Mouse (Mus musculus): ENCODE measurements around the gene Rgs9. TPM values are rescaled to one million over a fixed set of nuclear protein-coding genes. Genes with fewer than 3 reads are reported as not detected.
"Not testable (repeated sequence)": the region's sequence is repeated elsewhere in the genome, so short reads cannot be mapped to it uniquely, and the experiment has no call there.

Rgs9 gene
- total RNA-seq, 2 experiments from 2014 or later: 20.8 to 23.9 TPM

DNA sequence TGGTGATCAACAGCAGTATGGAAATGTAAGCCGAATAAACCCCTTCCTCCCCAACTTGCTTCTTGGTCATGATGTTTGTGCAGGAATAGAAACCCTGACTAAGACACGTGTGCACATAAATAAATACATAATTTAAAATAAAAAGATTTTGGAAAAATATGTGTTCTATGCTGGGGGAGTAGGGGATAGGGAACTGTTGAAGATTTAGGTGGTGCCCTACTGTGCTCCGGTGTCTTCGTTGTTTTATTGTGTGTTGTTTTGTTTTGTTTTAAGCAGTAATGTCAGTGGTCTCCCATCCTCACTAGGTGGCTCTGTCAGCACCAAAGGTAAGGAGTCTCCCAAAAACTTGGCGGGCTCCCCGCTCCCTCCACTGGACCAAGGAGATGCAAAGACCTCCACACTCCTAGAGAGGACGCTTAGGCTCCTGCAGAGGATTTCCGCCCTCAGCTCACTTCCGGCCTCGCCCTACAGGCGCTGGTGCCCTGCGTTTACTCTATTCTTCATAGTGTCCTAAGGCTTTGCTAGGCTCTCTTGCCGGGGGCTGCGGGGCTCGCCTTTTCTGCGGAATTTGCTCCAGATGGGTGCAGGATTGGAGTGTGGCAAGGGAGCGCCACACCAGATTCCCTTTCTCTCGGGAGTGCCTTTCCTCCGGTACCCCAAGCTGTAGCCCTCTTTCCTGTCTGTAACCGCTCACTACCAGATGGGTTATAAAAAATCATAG lies 14.1 kb upstream of the Rgs9 start:
- DNase-seq (ENCODE audit: low spot score in 2 of 2): peak; percentile 79 to 80

DNA sequence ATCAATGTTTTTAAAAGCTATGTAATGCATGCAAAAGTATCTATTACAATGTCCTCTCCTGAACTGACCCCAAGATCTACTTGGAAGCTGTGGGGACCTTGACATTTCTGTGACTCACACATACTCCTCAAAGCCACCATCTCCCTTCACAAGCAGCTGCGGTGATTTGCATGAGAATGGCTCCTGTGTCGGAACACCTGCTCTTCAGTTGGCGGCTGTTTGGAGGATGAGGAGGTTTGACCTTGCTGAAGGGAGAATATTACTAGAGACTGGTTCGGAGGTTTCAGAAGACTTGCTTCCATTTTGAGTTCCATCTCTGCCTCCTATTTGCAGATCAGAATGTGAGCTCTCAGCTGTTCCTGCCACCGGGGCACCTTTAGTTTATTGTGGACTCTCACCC lies 7.8 kb upstream of the Rgs9 start:
- no peak for DNase-seq (ENCODE audit: low spot score in 2 of 2)

DNA sequence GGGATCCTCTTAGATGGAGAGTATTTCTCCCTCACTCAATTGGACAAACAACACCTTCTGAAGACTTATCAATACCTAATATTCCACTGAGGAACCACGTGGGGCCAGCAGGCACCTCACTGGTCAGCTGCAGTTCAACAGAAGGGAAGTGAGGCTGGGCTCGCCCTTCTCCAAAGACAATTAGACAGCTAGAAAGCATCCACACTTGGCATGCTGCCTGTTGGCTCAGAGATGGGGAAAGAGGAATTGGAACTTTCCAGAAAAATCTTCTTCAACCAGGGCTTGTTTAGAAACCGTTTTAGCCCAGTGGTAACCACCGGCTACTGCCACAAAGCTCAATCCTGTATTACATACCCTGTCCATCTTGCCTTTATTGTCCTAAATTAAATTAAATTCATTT lies 4.4 kb upstream of the Rgs9 start:
- DNase-seq (ENCODE audit: low spot score in 2 of 2): peak in 1 of 2 experiments; percentile 34

DNA sequence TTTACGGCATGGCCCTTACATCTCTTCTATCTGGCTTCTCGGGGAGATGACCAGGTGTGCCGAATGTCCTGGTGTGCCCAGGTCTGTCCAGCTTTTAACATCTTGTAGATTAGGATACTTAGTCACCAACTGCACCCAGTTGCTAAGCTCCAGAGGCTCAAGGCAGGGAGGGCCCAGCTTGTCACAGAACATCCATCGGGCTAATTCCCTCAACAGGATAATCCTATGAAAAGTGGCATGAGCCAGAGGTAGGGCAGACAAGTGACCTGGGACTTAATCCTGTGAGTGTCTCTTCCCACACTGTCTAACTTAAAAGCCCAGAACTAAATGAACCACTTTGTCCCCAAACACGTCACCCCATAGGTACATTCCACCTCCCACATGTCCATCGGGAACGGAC lies 898 bp downstream of the Rgs9 start:
- no peak for DNase-seq (ENCODE audit: low spot score in 2 of 2)

DNA sequence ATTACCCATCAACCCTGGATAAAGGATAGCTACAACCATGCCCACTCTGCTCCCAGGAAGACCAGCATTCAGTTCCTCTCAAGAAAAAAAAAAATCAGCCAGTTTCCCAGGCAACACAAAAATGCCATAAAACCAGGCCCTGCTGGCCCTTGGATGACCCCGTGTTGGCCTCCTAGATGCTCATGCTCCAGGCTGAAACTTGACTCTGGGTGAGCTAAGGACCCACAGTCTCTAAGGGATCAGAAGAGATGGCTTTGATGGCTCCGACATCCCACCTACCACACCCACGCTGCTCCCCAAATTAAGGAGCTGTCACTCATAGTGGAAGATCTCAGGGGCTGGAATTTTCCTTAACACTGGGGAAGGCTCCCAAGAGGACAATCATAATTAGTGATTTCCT lies 5.9 kb downstream of the Rgs9 start:
- no peak for DNase-seq (ENCODE audit: low spot score in 2 of 2)

DNA sequence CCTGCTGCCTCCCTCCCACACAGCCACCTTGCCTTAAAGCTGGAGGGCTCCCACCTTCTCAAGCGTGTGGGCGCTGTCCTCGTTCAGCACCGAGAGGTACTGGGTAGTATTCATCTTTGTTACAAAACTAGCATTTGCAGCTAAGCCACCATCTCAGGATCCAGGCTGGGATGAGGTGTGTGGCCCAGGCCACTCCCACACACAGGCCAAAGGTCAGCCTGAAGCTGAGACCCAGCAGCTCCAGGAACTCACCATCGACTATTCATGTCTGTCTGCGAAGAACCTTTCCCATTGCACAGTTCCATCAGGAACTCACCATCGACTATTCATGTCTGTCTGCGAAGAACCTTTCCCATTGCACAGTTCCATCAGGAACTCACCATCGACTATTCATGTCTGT lies 8.6 kb downstream of the Rgs9 start:
- not testable (repeated sequence) for DNase-seq (ENCODE audit: low spot score in 2 of 2)

DNA sequence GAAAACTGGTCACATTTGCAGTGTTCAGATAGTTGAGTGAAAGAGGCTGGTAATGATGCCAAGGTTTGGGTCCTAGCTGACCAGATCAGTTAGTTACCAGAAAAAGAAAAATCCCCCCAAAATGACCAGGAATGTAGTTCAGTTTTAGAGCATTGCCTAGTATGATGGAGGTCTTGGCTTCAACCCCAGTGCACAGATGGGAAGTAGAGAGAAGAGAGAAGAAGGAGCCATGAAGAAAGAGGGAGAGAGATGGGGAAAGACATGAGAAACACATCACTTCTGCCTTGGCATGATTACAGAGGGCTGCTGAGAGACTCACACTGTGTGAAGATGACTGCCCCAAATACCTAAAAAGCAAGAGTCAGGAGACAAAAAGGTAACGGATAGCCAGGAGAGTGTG lies 13.1 kb downstream of the Rgs9 start:
- no peak for DNase-seq (ENCODE audit: low spot score in 2 of 2)

DNA sequence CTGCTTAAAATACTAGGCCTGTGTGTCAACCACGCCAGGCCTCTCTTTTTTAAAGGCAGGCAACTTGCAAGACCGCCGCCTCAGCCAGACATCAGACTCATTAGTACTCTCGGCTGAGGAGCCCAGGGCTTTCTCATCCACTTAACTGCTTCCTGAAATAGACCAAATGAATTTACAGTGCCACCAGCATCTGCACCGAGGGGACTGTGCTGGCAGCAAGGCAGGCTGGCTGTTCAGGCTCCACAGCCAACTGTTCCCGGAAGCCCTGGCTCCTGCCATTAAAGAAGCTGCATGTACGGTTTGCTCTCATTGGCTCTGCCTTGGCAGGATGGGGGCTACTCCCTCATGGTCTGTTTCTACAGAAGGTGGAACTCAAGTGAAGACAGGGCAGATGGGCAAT lies 19.7 kb downstream of the Rgs9 start:
- DNase-seq (ENCODE audit: low spot score in 2 of 2): peak; percentile 47 to 54

DNA sequence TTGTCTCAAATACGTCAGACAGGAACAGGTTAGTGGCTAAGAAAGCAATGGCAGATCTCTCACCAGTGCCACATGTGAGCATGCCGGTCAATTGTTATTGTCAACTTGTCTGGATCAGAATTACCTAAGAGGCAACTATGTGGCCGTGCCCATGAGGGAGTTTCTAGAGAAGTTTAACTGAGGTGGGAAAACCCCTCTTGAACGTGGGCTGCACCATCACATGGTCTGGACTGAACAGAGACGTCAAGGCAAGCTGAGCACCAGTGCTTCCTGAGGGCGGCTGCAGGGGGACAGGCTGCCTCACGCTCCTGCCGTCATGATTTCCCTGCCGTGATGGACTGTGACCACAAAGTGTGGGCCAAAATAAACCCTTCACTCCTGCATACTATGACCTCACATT lies 26.5 kb downstream of the Rgs9 start:
- DNase-seq (ENCODE audit: low spot score in 2 of 2): no peak

DNA sequence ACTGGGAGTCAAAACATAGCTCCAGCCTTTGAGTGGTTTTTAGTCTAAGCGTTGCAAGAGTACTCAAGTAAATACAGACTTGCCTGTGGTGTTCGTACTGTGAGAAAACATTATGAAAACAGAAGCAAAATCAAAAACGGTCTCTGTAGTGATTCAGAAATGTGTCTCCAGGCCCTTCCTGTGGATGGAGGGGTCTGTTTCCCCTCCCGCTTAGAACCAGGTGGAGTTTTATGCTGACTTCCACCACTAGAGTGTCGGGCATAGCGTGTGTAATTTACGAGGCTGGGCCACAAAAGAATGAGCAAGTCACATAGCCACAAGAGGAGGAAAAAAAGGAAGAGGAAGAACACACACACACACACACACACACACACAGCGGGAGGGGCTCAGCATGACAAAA lies 27.6 kb downstream of the Rgs9 start:
- DNase-seq (ENCODE audit: low spot score in 2 of 2): no peak

DNA sequence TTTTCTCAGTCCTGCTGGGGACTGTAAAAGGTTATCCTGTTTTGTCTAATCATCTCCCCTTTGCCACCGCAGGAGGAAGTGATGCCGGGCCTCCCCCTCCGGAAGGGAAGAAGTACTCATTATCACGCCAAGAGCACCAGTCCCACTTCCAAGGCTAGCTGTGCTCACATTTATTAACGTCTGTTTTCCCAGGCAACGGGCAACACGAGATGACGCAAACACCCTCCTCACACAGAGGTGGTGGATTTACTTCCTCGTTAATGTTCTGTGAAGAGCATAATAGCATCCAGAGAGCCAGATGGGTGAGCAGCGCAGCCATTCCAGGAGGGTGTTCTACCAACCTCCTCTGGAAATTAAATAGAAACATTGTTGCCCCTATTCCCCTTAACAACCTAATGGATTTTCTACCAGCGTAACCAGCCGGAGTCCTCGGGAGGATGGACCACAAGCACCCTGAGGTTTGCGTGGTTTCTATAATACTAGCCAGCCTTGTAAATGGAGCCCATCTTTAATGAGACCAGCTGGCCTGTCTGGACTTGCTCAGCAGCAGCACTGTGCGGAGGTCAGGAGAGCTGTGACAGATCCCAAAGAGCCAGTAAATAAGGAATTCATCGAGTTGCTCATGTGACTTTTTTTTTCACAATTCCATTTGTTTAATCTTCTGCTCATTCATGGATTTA lies 28.1 kb downstream of the Rgs9 start:
- DNase-seq (ENCODE audit: low spot score in 2 of 2): no peak

DNA sequence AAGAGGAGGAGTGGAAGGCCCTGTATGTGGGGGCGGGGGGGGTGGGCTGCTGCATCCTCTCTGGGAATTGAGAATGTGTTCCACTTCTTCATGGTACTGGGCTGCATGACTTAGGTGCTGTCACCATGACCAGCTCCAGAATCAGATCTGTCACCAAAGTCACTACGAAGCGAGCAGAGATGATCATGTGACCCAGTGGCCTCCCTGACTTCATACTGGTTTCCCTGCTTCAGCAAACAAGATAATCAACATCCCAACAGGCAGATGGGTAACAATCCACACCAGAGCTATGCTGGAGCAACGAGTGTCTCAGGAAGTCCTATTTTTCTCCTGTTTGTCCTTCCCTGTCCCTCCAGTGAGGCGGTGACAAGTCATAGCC lies 28.7 kb downstream of the Rgs9 start:
- DNase-seq (ENCODE audit: low spot score in 2 of 2): no peak

DNA sequence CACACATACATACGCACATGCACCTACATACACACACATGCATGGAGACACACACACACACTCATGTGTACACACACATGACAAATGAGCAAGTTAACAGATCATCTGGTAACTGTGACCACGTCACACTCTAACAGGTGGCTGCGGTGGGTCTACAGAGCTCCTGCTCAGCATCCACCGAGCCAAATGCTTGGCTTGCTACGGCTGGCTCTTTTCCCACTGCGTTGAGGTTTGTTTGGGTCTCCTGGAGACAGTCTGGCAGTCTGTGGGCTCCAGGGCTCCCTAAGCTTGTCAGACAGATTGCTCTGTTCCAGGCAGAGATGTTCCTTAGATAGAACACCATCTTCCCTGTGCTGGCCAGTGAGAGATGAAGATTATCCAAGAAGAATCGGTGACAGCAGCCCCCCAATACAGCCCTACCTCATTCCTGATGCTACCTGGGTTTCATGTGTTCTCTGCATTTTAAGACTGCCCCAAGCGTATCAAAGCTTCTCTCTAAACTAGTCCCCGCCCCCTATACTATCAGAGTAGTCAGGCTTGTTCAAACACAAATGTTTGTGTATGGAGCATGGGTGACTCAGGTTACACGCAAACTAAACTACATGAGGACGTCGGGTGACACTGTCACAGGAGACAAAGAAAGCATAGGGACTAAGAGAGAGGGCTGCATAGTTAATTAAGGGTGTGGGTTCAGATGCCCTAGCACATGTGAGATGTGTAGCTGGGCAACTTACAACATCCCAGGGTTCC lies 31.6 kb downstream of the Rgs9 start:
- peak; percentile 58 to 59 for DNase-seq (ENCODE audit: low spot score in 2 of 2)

DNA sequence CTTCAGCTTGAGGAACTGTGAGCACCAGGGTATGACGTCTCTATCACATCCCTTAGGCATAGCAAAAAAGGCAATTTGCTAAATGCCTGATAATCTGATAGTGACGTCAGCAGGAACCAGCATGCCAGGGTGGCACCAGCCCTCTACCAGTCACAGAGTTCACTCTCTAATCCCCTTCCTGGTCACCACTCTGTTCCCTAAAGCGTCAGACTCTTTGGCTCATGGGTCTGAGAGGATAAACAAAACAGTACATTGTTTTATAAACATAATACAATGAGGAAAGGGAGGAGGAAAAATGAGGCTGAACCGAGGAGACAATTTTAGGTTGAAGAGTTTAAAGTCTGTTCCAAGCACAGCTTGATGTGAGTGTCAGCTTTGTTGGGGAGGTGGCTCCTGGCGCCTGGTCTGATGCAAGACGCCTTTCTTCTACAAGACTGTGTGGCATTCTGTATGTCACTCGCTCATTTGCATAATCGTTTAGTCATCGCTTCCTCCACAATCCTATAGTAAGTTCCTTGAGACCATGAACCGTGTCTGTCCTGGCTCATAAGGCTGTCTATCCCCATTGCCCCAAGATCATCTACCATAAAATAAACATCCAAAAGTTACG lies 33.7 kb downstream of the Rgs9 start:
- DNase-seq (ENCODE audit: low spot score in 2 of 2): no peak

DNA sequence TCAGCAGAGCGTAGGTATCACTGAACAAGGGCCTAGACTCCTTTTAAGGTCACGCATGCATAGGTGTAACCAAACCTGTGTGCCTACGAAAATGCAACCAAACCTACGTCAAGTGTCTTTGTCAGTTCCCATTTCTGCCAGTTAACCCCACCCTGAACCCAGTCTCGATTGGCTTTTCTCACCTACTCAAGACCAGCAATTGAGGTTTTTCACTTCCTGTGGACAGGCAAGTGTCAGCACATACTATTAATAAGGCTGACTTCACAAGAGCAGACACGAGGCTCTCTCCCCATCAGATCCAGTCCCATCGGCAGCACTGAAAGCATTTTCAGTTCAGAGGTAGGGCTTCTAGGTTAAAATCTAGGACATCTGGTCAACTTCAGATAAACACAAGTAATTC lies 37.4 kb downstream of the Rgs9 start:
- no peak for DNase-seq (ENCODE audit: low spot score in 2 of 2)

DNA sequence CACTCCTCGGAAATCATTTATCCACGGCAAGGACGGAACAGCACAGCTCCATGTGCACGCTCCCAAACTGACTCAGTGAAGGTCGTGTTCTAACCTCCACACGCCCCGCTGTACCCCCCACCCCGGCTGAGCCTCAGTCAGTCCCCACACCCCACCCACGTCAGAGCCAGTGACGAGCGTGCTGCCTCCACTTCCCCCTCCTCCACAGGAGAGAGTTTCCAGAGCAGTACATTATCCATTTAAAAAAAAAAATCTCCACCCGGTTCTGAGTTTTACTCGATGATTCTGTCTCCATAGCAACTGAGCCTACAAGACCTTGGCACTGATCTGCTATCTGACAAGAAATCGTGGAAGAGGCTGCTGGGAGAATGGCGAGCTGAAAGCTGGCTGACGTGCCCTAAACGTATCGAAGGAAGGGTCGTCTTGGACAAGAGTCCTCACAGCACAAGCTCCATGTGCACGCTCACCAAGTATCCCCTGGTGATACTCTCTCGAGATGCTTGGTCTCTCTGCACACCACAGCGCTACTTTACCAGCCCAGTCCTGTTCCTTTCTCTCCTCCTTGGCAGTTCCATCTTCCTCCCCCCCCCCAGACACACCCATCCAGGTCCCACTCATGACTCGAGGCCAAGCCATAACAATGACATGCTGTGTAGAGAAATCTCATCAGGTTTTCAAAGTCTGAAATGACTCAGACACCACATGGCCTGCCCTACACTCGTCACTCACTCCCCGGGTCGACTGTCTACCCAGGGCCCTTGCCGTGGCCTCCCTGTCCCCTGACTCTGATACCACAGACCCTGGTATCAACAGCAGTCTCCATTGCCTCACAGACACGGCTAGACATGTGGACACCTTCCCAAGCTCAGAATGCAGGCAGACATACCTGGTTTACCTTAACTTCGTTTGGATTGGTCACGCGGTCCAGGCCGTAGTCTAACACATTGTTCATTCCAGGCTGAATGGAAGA lies 38.7 kb downstream of the Rgs9 start:
- no peak for DNase-seq (ENCODE audit: low spot score in 2 of 2)

DNA sequence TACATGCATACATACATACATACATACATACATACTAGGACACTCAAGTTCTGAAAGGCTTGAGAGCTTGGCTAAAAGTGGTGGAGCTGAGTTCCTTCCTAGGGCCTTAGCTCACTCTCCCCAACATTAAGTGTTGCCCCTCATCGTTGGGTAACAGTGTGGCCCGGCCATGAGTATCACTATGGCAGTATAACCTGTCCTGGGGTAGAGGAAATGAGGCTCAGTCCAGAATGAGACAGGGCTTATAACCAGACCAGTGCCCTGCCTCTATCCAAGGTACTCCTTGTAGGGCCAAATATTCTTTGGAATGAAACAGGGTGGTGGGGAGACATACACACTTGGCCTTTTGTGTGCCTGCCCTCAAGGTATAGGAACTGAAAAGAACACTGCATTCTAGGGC lies 40.1 kb downstream of the Rgs9 start:
- DNase-seq (ENCODE audit: low spot score in 2 of 2): no peak

DNA sequence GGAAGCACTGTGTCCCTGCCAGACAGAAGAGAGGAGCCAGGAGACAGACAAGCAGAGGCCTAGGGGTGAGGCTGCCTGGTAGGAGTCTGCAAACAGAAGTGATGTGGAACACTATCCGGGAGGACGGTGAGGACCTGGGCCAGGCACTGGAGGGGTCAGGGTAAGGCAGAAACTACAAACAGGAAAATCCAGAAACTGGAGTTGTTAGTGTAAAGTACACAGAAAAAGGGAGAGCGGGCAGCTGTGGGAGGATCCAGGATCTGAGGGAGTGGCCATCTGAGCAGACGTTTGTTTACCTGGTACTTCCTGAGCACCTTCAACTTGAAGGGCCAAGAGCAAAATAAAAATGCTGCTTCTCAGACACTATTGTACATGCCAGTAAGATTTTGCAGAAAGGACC lies 42.9 kb downstream of the Rgs9 start:
- no peak for DNase-seq (ENCODE audit: low spot score in 2 of 2)

DNA sequence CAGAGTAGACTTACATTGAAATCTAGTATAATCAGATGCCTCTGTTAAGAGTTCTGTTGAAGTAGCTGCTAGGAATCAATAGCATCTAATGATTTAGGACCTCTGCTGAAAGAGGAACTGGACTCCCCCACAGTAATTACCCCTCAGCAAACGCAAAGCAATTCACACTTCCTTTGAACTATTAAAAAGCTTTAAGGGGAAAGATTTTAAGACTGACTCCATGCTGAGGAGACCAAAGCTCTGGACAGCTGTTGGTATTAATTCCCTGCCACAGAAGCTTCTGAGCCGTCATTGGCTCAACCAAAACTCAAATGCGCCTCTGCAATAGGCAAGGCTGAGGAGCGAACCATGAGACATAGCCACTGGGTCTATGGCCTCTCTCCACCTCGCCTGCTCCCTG lies 45.4 kb downstream of the Rgs9 start:
- no peak for DNase-seq (ENCODE audit: low spot score in 2 of 2)

DNA sequence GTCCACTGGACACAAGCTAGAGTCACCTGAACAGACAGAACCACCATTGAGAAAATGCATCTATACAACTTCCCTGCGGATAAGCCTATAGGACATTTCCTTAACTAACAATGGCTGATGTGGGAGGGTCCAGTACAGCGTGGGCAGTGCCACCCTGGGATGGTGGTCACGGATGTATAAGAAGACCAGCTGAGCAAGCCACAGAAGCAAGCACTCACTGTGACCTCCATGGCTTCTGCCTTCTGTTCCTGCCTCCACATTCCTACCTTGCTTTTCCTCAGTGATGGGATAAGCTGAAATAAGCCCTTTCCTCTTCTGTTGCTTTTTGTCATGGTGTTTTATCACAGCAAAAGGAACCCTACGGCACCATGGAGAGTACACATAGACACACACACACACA lies 47.4 kb downstream of the Rgs9 start:
- DNase-seq (ENCODE audit: low spot score in 2 of 2): no peak

DNA sequence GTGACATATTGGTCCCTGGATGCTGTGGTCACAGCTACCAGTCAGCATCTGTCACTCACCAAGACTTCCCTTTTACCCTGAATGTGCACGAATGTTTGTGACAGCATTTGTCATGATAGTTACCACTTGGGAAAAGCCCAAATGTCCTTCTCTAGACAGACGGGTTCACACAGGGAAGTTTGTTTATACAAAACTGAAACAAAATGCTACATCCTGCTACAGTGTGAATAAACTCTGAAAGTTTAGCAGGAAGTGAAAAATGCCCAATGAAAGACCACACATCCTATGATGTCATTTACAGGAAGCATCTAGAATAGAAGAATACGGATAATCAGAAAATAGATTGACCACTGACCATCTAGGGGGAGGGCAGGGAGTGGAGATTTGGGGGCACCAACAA lies 51.0 kb downstream of the Rgs9 start:
- no peak for DNase-seq (ENCODE audit: low spot score in 2 of 2)
